Mouse (Mus musculus) frontal cortex, postnatal 10 days (tissue): ENCODE results near the gene Psmb7.

Experiments used
- DNase-seq, 2 experiments: peaks; one replicate each; pipeline ENCODE4 v3.0.0; 2022; ENCODE audit warnings: low spot score in 2 of 2, mixed read lengths in 1 of 2

The Psmb7 gene

DNA sequence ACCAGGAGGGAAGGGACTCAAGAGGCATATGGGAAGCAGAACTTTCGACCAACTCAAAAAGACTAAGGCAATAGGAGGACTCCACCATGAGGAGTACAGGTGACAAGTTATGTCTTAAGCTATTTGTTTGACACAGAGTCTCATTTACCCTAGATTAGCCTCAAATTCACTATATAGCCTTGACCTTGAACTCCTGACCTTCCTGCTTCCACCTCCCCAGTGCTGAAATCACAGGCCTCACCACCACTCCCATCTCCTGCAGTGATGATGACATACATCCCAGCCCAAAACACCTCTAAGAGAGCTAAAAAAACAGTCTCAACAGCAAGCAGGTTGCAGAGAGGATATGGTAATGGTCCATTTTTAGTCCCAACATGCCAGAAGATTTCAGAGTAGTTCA is 2.1 kb downstream of the Psmb7 start:
- no peak for DNase-seq

DNA sequence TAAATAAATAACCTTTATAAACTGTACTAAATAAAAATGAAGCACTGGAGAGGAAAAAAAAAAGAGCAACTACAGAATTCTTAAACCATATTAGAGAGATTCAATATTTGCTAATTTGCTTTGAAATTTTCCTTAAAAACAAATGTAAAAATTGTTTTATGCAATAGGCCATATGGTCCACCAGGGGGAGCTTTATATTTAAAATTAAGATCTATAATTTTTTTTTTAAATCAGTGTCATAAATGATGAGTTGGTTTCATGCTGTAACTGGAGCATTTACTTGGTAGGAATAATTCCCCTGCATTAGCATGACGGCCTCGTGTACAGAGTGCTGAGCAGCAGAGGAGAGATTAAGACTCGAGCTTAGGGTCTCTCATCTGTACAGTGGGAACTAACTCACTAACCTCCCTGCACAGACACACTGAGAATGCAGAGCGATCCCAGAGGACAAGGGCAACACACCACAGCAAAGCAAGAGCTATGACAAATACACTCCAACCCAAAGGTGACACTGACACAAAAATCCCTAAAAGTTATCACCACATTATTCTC is 6.1 kb downstream of the Psmb7 start:
- no peak for DNase-seq

DNA sequence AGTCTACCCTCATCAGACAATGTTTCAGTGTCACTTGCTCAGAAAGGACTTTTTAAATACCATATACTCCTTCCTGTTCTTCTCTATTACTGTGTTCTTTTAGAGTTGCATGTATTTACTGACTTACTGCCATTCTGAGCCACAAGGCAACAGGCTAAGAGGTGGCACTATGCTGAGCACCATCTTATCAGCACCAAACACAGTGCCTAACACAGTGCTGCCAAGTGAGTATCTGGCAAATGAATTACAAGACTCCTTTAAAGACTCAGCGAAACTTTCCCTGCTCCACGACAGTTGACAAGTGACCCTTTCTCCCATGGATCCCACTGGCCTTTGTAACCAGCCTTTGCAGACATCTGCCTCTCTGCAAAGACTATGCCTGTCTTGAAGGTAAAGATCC is 13.3 kb downstream of the Psmb7 start:
- DNase-seq, result no peak

DNA sequence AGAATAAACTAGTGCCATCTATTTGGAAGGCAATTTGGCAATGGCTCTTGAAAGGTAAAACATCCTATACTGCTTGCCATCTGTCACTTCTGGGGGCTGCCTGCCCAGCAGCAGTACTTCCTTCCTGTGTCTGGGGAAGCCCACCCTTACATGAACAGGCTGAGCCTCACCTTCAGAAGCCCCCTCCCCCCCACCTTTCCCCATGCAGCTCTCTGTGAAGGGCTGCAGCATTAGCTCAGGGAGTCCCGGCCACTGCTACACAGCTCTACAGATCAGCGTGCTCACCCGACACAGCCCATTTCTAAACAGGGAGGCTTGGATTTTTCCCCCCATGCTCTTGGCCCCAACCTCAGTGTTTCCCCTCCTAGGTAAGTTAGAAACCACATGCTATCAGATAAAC is 14.4 kb downstream of the Psmb7 start:
- no peak for DNase-seq

DNA sequence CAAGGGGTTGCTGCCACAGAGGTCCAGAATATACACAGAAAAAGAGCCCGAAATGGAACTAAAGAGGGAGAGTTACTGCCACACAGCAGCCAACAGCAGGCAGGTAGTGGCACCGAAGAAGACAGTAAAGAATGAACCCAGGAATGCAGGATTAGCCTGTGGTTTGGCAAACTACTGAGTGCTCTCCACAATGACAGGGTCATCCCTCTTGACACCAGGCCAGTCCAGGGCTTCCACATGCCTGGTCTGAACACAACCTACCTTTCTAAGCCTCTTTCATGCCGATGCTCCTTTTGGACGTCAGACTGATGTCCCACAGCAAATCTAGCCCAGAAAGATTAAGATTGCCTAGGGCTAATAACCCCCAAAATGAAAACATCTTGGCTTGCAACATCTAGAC is 15.1 kb downstream of the Psmb7 start:
- no peak for DNase-seq

DNA sequence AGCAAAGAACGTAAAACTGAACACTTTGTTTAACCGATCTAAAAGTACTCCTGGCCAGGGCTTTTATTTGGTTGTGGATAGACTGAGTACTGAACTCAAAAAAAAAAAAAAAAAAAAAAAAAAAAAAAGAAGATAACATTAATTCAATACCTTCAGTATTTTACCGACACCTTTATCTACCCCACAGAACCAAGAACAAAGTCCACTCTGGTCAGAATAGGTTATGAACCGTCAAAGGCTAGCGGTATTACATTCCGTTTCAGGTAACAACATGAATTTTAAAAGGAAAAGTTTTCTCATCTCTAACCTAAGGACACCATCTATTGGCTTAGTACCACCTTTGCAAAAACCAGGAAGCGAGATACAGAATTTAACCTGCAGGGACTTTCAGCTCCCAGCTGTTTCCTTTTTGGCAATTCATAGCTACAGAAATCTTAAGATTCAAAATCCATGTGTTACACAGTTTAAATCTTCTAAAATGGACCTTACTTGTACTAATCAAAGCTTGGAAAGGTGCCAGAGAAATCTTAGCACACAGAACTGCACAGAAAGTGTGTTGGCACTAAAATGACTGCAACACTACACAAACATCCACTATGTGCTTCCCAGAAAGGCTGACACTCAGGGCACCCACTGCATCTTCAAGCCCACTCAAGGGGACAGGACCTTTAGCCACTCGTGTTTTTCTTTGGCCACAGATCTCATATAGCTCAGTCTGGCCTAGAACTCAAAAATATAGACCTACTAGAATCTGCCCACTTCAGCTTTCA is 19.9 kb downstream of the Psmb7 start:
- DNase-seq, result no peak

DNA sequence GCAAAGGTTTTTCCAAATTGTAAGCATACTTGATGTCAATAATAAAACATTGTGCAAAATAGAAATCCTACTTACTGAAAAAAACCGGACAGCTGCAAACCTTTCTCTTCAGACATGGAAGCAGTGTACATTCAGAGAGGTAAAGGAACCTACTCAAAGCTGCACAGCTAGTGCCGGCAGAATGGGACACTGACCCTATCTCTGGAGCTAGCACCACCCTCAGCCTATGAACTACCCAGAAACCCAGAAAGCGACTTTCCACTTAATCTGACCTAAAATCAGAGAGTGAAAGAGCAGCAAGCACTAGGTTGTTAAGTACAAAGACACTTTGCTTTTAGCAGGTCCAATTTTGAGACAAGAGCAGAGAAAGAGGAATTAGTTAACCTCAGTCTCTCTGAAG is 20.5 kb downstream of the Psmb7 start:
- no peak for DNase-seq

DNA sequence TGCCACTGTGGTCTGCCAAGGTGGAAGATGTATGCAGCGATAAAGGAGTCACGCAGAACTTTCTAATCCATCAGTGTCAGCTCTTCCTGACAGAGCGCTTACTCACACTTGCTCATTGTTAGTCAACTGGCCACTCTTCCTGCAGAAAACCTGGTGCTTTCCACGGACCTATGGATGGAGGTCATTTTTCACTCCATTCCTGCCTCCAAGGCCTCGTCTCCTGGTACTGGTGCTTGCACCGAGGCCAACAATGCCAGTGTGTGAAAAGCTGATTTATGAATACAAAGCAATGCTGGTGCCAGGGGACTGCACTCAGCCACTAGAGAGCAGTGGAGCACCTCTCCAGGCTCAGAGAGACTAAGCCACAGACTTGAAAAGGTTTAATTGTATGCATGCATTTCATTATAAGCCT is 22.3 kb downstream of the Psmb7 start:
- DNase-seq, result peak in 1 of 2 experiments; percentile 36

DNA sequence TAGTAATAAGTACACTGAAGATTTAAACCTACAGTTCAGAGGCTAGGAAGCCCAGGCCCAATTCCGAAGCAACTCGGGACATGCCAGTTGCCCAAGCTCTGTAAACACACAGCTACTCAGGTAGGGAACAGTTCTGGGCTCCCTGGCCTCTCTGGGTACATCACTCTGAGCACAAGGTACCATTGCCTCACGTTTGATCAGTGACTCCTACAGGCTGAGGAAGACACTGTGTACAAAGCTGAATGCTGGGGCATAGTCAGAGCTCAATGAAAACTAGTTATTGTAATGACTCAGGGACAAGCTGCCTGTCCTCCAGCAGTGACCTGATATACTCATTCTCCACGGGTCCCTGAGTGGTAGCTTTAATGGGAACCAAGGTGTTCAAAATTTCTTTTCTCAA is 22.8 kb downstream of the Psmb7 start:
- DNase-seq, result no peak

DNA sequence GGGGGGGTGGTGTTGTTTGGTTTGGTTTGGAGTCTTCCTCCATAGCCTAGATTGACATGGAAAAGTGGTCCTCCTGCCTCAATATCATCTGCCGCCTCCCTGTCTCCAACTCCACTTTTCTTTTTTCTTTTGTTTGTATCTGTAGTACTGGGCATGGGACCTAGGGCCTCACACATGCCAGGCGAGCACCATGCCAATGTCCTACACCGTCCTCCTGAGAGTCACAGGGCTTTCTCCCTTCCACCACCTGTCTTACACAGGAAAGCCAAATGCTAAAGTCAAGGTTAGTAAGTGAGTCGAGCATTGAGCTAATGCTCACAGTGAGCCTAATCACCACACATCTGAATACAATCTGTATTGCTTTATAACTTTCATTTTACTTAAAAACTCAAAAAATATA is 24.1 kb downstream of the Psmb7 start:
- no peak for DNase-seq

DNA sequence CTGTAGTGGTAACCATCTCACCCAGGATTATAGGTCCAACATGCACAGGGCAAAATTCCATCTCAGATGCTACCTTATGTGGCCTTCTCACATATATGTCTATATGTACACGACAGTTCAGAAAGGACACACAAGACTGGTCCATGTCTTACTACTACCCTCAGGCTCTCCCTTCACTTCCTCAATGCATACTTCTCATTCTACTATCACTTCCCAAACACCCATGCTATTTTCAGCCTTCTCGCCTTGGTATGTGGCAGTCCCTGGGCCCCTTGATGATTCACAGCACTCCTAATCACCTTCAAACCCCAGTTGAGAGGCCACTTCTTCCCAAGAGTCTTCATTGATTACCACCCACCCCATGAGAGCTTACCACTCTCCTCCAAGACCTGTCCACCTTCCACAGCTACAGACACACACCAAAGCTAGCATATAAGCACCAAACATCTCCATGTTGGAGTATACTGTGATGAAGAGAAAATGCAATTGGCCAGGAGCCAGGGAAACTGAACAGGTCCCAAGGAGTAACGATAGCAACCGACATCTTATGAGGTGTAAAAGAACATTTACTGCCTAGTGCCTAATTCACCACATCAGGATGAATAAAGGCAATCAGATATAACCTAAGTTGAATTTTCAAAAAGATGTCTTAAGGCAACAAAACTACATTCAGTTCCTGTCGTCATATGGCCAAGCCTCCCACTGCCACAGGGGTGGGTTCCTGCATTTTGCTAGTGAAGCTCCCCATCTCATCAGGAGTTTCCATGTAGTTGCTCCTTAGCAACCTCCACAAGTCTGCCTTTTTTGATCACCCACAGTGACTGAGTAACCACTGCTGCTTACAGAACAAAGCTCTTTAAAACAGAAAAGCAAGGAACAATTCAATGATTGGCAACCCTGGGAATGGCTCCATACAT is 26.7 kb downstream of the Psmb7 start:
- no peak for DNase-seq

DNA sequence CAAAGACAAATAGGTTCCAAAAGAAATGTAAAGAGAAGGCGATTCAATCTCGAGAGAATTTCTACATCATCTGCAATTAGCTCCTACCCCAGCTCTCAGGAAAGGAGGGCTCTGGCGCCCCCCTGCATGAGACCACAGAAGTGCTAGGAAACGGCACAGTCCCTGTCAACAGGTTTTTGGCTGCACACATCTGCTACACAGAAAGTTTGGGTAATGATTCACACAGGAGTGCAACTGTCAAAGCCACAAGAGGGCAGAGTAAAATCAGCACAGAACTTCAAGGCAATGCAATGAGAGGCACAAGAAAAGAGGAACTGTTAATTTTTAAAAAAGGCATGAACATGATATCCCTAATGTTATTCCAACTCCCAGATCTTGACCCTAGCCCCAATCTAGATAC is 27.8 kb downstream of the Psmb7 start:
- DNase-seq, result peak in 1 of 2 experiments; percentile 24

DNA sequence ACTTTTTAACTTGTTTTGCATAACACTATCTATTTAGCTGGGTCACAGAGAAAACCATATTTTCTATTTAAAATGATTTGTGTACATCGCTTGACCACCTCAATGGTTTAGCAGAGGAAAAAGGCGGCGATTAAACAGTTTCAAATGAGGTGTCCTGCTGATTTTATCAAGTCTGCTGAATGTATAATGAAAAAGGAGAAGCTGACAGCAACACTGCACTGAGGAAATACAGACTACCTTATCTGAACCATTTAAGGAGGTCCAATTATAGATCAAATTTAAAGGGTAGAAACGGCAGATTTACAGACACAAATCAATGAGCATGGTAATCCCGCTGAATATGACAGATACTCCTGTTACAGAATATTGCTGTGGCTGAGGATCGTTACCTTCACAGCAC is 29.4 kb downstream of the Psmb7 start:
- no peak for DNase-seq

DNA sequence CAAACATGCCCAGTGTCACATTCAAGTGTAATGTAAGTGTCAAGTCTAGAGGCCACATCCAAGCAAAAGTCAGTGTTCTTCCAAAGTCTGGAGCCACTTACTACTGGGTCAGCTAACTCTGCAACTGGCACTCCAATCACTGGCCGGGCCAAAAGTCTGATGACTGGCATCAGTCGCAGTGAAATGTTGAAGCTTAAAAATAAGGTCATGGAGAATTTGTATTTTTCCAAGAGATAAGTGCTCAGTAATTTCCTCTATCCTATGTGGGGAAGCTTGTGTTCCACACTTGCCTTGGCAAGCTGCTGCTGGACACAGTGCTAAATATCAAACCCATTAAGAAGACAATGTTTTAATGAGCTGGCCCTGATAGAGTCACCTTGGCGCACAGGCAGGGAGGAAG is 30.3 kb downstream of the Psmb7 start:
- no peak for DNase-seq

DNA sequence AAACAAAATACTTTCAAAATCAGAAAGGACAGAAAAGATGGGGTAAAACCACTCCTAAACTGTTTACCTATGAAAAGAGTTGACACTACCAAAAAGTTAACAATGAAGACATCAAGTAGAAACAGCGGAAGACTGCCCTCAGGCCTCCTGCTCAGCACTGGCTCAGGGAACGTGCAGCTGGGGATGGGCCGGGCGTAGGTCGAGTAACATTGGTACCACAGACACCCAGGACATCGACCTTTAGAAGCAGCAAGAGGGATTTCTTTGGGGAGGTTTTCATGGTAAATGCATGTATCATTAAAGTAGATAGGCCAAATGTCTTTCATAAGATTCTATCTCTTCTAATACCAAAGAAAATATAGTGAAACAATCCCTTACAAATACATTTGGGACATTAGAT is 31.3 kb downstream of the Psmb7 start:
- DNase-seq, result no peak

DNA sequence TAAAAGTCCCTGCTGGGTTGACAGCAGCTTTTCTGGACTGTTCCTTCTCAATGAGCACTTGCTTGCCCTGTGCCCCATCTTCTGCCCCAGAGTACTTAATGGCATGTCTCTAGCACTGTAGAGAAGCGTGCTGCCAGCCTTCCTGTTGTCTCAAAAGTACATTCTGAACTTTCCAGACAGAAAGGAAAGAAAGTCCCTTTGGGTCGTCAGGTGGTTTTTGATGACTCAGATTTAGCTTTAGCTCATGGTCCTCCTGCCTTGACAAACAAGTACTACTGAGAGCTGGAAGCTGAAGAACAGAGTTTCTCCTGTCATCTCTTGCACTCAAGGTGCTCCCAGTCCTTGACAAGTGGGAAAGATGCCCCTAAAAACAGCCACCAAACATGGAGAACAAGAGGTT is 33.7 kb downstream of the Psmb7 start:
- DNase-seq, result no peak

DNA sequence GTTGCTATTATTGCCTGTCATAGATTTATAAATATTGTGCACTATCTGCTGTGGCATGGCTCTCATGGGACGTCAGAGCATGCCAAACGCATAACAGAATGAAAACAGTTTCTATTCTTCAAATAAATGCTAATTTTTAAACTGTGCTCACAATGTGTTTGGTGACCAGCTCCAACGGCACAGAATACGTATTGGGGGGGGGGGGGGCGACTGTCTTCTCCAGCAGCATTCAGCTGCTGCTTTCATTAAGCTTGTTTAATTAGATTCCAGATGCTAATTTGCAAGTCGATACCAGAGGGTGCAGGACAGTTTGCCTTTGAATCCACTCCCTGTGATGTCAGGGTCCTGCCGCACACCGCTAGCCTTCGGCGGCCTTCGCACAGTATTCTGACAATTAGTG is 34.6 kb downstream of the Psmb7 start:
- no peak for DNase-seq

DNA sequence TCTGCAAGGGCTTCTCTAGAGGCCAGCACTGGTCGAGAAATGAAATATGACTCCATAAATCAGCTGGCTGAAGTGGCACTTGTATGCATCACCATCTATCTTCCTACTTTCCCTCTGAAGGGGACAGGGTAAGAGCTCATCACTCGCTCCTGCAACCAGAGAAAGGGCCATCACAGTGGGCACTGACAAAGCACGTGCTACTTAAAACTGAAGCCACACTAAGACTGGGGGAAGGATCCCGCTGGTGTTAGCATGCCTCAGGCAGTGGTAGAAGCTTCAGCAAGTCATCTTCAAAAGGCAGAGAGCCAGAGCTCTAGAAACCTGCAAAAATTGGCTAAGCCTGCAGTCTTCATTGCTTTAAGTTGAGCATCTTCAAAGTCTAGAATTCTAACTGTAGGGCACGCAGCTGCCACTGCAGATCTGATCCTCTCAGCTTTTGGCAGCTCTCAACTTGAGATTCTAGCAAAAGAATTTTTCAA is 35.0 kb downstream of the Psmb7 start:
- DNase-seq, result no peak

DNA sequence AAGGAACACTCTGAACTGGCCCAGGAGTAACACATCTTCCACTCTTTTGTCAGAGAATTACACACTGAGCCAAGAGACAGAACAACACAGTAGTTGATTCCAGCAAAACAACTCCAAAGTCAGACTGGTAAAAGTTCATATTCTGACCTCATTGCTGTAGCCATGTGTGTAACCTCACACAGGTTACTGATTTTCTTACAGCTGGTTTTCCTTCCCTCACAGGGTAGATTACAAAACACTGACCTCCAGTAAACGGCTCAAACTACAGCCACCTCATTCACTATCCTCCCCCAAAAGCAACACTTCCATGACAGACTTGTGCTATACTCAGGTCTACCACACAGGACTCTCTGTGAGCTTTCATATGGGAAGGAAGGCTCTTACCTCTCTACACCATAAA is 36.2 kb downstream of the Psmb7 start:
- no peak for DNase-seq

DNA sequence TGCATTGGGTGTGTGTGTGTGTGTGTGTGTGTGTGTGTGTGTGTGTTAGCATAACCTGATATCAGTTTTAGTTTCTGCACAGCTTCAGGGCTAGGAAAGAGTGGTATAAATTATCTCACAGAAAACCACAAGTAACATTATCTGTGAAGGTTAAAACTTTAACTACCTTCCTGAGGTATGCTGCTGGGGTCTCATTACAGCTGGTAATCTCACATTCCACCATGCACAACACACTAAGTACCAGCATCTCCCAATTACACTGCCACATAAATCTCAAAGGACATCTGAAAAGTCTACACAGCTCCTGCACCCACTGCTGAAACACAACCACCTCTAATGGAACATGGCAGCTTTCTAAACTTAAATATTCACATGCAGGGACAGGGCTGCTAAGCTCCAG is 43.0 kb downstream of the Psmb7 start:
- DNase-seq, result no peak

DNA sequence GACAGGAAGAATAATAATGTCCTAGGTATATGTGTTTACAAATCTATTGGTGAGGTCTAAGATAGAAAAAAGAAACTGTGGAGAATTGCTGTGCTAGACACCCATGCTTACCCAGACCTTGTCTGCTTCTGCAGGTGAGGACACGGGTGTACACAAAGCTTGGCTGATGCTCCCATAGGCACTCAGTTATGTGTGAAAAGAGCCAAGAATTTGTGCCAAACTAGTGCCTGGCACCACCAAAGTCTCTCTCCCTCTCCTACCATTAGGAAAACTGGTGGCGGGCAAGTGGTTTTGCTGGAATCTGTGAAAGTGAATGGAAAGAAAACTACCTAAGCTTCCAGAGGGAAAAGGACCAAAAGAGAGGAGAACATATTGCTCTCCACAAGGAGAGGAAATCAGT is 45.5 kb downstream of the Psmb7 start:
- no peak for DNase-seq

DNA sequence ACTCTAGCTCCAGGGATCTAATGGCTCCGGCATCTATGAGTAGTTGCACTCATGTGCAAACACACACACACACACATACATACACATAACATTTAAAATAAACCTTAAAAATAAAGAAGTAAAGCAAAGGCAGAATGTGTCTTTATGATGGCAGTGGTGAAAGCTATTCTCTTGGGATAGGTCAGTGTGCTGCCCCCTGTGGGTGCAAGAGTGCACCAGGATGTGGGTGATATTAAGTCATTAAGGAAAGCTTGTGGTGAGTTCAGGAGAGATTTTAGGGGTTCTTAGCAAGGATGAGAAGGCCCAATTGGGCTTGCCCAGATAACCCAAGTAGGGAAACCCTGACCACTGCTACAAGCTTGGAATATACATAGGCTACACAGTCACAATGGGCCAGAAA is 46.0 kb downstream of the Psmb7 start:
- no peak for DNase-seq

DNA sequence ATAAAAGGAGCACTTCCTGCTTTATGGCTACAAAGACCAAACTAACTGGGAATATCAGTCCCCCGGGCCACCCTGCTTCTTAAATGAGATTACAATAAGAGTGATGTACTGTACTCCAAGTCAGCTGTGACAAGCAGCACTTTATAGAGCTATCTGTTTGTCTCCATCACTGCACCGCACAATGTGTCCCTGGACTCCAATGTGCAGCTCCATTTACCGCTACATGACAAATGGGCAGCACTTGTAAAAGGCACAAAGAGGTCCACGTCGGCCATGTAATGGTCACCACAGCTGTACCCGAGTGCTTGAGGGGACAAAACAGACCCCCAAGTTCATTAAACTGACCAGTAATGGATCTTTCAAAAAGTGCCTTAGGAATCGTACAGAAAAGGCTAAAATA is 49.0 kb downstream of the Psmb7 start:
- DNase-seq, result no peak
